Mouse (Mus musculus): ENCODE data around the gene Foxe1. TPM values are rescaled to one million over a fixed set of nuclear protein-coding genes. Genes with fewer than 3 reads are reported as not detected.
A peak's percentile ranks its signal among the peaks of the same experiment; 100 is the strongest.

Gene Foxe1
- not detected for total RNA-seq (2021)

GRCm38 (mm10) chr4:46343596-46344260, at the start of gene Foxe1:
TSS of gene Foxe1 (plus strand) at chr4:46343609.
- DNase-seq (ENCODE audit: extremely low spot score in 1 of 2, low spot score in 1 of 2), result no peak

GRCm38 (mm10) chr4:46304071-46304470, 39.3 kb upstream of the Foxe1 start:
- no peak for DNase-seq (ENCODE audit: extremely low spot score in 1 of 2, low spot score in 1 of 2)

- peak; percentile 83 to 86 for DNase-seq (ENCODE audit: extremely low spot score in 1 of 2, low spot score in 1 of 2)
Observed at GRCm38 (mm10) chr4:46304757-46305384, 38.5 kb upstream of the Foxe1 start.

- peak in 1 of 2 experiments; percentile 5 for DNase-seq (ENCODE audit: extremely low spot score in 1 of 2, low spot score in 1 of 2)
Observed at GRCm38 (mm10) chr4:46305436-46305835, 38.0 kb upstream of the Foxe1 start.

- DNase-seq (ENCODE audit: extremely low spot score in 1 of 2, low spot score in 1 of 2), result peak; percentile 21 to 30
Observed at GRCm38 (mm10) chr4:46307341-46307740, 36.1 kb upstream of the Foxe1 start.

DNA sequence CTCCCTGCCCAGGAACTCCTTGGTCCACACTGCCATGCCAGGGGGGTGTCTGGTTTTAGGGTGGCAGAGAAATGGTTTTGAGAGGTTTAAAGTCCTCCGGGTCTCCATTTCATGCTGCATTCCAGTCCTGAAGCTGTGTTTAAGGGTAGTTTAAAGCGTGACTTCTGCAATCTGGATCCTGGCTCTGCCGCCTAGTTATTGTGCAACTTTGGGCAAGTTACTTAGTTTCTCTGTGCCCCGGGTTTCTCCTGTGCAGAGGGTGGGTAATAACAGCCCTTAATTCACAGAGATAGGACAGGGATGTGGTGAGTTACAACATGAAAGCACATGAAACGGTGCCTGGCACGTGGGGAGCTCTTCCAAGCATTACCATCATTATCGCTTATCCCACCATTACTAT, 35.5 kb upstream of the Foxe1 start:
- no peak for DNase-seq (ENCODE audit: extremely low spot score in 1 of 2, low spot score in 1 of 2)

- DNase-seq (ENCODE audit: extremely low spot score in 1 of 2, low spot score in 1 of 2), result no peak
Observed at GRCm38 (mm10) chr4:46311631-46312030, 31.8 kb upstream of the Foxe1 start.

DNA sequence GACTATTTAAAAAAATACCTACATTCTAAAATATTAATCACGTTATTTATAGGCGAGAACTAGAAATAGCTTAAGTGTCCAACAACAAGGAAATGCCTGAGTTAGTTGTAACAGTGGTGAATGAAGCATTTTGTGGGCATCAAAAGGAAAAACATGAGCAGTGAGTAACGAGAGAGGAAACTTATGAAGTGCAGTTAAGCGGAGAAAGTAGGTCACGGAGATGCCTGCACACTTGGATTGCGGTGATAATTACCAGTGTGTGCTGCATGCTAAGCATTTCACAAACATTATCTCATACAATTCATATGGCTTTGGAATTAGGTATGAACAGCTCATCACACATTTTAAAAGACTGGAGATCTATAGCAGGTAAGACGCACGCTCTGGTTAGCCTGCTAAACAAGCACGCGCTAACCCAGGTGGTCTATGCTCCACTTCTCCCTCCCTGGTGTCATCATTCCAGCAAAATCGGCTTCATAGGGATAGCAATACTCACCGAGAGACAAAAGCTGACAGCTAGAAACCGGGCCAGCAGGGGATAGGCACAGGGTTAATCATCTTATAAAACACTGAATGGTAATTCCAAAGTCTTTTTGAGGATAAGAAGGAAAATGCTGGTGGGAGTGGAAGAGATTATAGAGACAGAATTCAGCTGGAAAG, 21.5 kb upstream of the Foxe1 start:
- no peak for DNase-seq (ENCODE audit: extremely low spot score in 1 of 2, low spot score in 1 of 2)

- DNase-seq (ENCODE audit: extremely low spot score in 1 of 2, low spot score in 1 of 2), result no peak
Observed at GRCm38 (mm10) chr4:46322715-46323114, 20.7 kb upstream of the Foxe1 start.

- no peak for DNase-seq (ENCODE audit: extremely low spot score in 1 of 2, low spot score in 1 of 2)
Observed at GRCm38 (mm10) chr4:46328906-46329305, 14.5 kb upstream of the Foxe1 start.

GRCm38 (mm10) chr4:46335846-46336245, 7.6 kb upstream of the Foxe1 start:
- DNase-seq (ENCODE audit: extremely low spot score in 1 of 2, low spot score in 1 of 2), result no peak

GRCm38 (mm10) chr4:46337990-46338389, 5.4 kb upstream of the Foxe1 start:
- no peak for DNase-seq (ENCODE audit: extremely low spot score in 1 of 2, low spot score in 1 of 2)

GRCm38 (mm10) chr4:46339026-46339425, 4.4 kb upstream of the Foxe1 start:
- DNase-seq (ENCODE audit: extremely low spot score in 1 of 2, low spot score in 1 of 2), result no peak

- DNase-seq (ENCODE audit: extremely low spot score in 1 of 2, low spot score in 1 of 2), result no peak
Observed at GRCm38 (mm10) chr4:46339584-46339983, 3.8 kb upstream of the Foxe1 start.

DNA sequence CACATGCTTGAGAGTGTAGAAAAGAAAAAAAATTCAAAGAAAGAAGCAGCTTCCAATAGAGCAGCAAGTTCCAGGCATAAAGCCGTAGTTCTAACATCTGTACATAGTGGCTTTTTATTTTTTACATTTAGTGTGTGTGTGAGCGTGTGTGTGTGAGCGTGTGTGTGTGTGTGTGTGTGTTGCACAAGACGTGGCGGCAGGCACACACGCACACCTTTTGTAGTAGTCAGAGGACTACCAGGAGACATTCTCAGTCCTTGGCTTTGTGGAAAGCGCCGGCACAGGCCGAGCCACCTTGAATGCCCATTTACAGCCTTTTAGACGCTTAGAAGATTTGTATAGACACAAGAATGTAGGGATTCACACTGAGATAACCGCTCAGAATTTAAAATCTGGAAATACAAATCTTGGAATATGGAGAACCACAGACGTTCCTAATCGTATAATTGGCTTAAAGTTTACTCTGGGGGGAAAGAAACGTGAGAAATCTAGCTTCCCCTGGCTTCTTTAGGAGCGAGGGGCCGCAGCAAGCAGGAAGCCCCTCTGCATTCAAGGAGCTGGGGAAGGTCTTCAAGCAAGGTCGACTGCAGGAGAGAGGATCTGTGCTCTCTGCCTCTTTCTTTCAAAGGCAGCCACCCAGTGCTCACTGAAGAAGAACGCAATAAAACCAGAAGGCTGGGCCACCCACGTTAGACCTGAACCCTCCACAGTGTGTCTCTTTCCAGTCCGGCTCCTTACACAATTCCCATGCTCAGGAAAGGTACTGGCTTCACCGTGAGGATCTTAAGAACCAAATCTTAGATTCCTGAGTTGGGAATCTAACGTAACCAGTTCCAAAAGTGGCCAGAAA, 1.4 kb upstream of the Foxe1 start:
- no peak for DNase-seq (ENCODE audit: extremely low spot score in 1 of 2, low spot score in 1 of 2)

DNA sequence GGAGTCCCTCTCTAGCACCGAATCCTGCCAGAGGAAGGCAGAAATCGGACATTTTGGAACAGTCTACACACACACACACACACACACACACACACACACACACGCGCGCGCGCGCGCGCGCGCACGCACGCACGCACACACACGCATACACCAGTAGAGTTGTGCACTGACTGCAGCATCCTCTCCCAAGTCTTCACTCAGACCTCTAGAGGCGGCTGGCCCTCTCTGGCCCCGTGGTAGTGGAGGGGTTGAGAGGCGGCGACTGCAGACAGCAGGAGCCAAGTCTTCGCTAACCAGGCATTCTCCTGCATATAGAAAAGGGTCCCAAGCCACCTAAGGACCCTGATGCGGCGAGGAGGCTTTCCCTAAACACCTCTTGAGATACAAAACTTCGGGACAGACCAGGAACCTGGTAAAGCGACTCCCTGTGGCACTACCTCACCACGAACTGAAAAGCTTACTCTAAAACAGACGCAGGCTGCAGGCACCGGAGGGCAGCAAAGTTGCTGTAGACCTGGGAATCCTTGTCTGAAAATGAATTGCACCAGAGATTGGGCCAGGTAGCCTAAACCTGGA, 610 bp upstream of the Foxe1 start:
- DNase-seq (ENCODE audit: extremely low spot score in 1 of 2, low spot score in 1 of 2), result no peak

DNA sequence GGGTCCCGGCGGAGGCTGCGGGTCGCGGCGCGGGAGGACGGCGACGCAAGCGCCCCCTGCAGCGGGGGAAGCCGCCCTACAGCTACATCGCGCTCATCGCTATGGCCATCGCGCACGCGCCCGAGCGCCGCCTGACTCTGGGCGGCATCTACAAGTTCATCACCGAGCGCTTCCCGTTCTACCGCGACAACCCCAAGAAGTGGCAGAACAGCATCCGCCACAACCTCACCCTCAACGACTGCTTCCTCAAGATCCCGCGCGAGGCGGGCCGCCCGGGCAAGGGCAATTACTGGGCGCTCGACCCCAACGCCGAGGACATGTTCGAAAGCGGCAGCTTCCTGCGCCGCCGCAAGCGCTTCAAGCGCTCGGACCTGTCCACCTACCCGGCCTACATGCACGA, 879 bp downstream of the Foxe1 start:
- no peak for DNase-seq (ENCODE audit: extremely low spot score in 1 of 2, low spot score in 1 of 2)

DNA sequence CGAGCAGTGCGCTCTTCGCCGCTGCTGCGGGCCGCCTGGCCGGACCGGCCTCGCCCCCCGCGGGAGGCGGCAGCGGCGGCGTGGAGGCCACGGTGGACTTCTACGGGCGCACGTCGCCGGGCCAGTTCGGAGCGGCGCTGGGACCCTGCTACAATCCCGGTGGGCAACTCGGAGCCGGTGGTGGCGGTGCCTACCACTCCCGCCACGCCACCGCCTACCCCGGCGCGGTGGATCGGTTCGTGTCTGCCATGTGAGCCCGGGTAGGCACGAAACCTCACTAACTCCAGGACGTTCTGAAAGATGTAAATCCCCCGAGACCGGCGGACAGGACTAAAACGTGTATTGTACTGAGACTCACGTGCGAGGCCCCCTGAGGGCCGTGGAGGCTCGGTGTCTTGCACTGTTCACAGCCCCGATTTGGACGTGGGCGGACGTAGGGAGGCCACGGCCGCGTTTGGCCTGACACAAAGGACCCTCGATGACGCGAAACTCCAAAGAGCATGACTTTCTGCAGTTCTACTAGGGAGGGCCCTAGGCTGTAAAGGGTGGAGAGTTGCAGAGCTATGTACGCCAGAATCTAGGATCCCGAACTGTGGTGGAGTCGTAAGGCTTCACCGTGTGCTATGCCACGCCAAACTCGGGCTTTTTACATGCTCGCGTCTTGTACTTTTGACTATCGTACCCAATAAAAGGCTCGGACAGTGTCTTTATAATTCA, 1.8 kb downstream of the Foxe1 start:
- no peak for DNase-seq (ENCODE audit: extremely low spot score in 1 of 2, low spot score in 1 of 2)

DNA sequence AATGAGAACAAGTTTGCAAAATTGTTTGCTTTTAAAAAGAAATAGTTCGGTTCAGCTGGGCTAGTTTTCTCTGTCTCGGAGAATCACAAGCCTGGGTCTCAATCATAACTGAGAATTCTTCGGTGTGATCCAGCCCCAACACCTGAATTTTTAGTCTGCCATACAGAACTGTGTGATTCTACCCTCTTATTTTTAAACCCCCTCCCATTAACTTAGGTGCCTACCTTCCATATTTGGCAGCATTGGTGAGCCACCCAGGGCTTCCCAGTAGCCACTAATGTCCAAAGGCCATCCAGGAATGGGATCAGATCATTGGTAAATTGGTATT, 2.3 kb downstream of the Foxe1 start:
- DNase-seq (ENCODE audit: extremely low spot score in 1 of 2, low spot score in 1 of 2), result no peak

- DNase-seq (ENCODE audit: extremely low spot score in 1 of 2, low spot score in 1 of 2), result no peak
Observed at GRCm38 (mm10) chr4:46346221-46346620, 2.8 kb downstream of the Foxe1 start.
